Mouse (Mus musculus): ENCODE data around the gene Snx21. TPM values are rescaled to one million over a fixed set of nuclear protein-coding genes. Genes with fewer than 3 reads are reported as not detected.

Snx21 gene
- polyA plus RNA-seq, 1 experiment from 2014 or later, result 41.4 TPM

DNA sequence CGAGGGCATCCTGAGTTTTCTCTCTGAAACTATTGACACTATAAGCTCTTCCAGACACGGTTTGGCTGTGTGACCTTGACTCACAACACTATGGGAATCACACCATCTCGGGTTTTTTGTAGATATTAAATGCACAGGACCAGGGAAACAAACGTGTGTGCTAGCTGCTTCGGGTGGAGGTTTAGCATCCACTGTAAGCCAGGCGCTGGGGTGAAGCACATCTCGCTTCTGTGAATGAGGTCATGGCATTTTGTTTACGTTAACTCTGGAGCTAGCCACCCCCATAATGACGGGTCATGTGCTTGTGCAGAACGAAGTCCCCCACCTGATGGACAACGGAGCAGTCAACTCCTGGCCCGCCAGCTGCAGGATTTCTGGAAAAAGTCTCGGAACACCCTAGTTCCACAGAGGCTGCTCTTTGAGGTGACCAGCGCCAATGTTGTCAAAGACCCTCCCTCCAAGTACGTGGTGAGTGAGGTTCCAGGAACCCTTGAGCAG is 814 bp downstream of the Snx21 start:
- Histone ChIP-seq H3K4me2 (ENCODE audit: low read length) (peak overlapping the region; percentile 72), H3K36me3 (ENCODE audit: control insufficient read depth, insufficient read depth, low read length) (peaks cover 4% of the 10 kb centered on the region), H3K9ac (ENCODE audit: low read depth, low read length) (peak overlapping the region; percentile 74), H3K27me3 (ENCODE audit: control insufficient read depth, insufficient read depth, low read depth, low read length) (no peaks in the 10 kb centered on the region), H3K4me3 (ENCODE audit: low read depth, low read length) (peak overlapping the region; percentile 64), H3K27ac (ENCODE audit: low read length) (peak overlapping the region; percentile 64), H3K4me1 (ENCODE audit: control insufficient read depth, insufficient read depth, low read length) (peaks cover 27% of the 10 kb centered on the region), H3K9me3 (replicated peaks; ENCODE audit: control insufficient read depth, low read length, poor library complexity, severe bottlenecking) (no peaks in the 10 kb centered on the region)
- WGBS, result 13% methylated on average over 15 of the region's 15 CpGs
- peak; percentile 38 for ATAC-seq

DNA sequence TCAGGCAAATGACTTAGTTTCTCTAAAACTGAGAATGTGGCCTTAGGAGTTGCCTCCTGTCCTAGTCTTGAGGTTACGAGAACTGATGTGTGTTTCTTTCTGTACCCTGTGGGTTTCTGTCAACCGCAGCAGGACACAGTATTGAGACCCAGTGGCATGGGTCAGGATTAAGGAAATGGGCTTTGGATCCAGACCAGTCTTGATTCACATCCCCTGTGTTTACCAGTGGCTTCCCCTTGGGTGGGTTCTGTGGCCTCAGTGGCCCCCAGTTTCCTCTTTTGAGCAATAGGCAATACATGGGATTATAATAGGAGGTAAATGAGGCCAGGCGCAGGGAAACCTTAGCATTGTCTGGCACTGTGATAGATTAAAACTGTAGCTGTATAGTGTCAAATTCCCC is 1.4 kb downstream of the Snx21 start:
- WGBS, result 79% methylated on average over 3 of the region's 3 CpGs
- H3K9ac ChIP-seq (ENCODE audit: low read depth, low read length), result peak overlapping the region; percentile 74

DNA sequence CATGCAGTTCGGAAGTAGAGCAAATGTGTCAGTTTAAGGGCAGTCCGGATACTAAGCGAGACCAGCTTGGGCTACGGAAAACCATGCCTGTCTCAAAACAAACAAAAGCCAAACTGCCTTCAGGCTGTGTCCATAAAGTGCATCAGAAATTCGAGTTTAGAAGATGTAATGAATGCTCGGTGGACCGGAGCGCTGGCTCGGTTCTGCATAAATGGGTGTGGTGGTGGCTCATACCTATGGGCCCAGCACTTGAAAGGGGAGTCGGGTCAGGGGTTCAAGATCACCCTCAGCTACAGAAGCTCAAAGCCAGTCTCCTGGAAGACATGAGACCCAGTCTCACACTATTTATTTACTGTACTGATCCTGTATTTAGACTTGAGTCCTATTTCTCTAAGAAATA is 2.2 kb downstream of the Snx21 start:
- WGBS, result 84% methylated on average over 10 of the region's 10 CpGs
- H3K9ac ChIP-seq (ENCODE audit: low read depth, low read length), result no peak overlapping the region
- H3K9me3 ChIP-seq (replicated peaks; ENCODE audit: control insufficient read depth, low read length, poor library complexity, severe bottlenecking), result no peaks in the 10 kb centered on the region
- H3K36me3 ChIP-seq (ENCODE audit: control insufficient read depth, insufficient read depth, low read length), result peaks cover 16% of the 10 kb centered on the region
- peaks cover 27% of the 10 kb centered on the region for H3K4me1 ChIP-seq (ENCODE audit: control insufficient read depth, insufficient read depth, low read length)
- no peak overlapping the region for H3K4me3 ChIP-seq (ENCODE audit: low read depth, low read length)
- H3K27me3 ChIP-seq (ENCODE audit: control insufficient read depth, insufficient read depth, low read depth, low read length), result no peaks in the 10 kb centered on the region
- H3K4me2 ChIP-seq (ENCODE audit: low read length), result 0 out of 2 replicates have a peak overlapping the region, but pooled peaks have one; percentile 5
- H3K27ac ChIP-seq (ENCODE audit: low read length), result no peak overlapping the region
- ATAC-seq, result no peak

More for the DNA sequence above, 1.4 kb downstream of the Snx21 start:
- Histone ChIP-seq H3K4me1 (ENCODE audit: control insufficient read depth, insufficient read depth, low read length) (peaks cover 27% of the 10 kb centered on the region), H3K27ac (ENCODE audit: low read length) (no peak overlapping the region), H3K27me3 (ENCODE audit: control insufficient read depth, insufficient read depth, low read depth, low read length) (no peaks in the 10 kb centered on the region), H3K4me2 (ENCODE audit: low read length) (peak overlapping the region; percentile 72), H3K36me3 (ENCODE audit: control insufficient read depth, insufficient read depth, low read length) (peaks cover 8% of the 10 kb centered on the region), H3K4me3 (ENCODE audit: low read depth, low read length) (peak overlapping the region; percentile 64), H3K9me3 (replicated peaks; ENCODE audit: control insufficient read depth, low read length, poor library complexity, severe bottlenecking) (no peaks in the 10 kb centered on the region)
- ATAC-seq, result no peak

DNA sequence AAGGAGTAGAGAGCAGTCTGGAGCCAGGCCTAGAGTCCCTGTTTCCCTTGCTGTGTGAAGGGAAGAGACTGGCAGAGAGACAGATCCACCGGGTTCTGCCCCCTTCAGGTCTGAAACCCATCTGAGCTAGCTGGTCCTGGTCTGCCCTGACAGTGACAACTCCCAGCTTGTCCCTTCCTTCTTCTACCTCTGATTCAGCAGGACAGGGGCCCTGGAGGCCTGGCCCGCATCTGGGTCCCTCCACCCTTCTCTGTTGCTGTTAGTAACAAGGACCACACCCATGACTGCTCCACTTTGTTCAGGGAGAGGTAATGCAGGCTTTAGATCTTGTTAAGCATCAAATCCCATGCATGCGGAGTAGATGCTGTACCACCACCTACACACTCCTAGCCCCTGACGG is 2.8 kb downstream of the Snx21 start:
- WGBS, result 69% methylated on average over 4 of the region's 4 CpGs
- Histone ChIP-seq H3K9ac (ENCODE audit: low read depth, low read length) (peak overlapping the region; percentile 41; the same call in 1 of the 2 replicates), H3K27ac (ENCODE audit: low read length) (no peak overlapping the region), H3K27me3 (ENCODE audit: control insufficient read depth, insufficient read depth, low read depth, low read length) (no peaks in the 10 kb centered on the region), H3K4me2 (ENCODE audit: low read length) (0 out of 2 replicates have a peak overlapping the region, but pooled peaks have one; percentile 17), H3K36me3 (ENCODE audit: control insufficient read depth, insufficient read depth, low read length) (peaks cover 19% of the 10 kb centered on the region), H3K4me3 (ENCODE audit: low read depth, low read length) (no peak overlapping the region), H3K9me3 (replicated peaks; ENCODE audit: control insufficient read depth, low read length, poor library complexity, severe bottlenecking) (no peaks in the 10 kb centered on the region), H3K4me1 (ENCODE audit: control insufficient read depth, insufficient read depth, low read length) (peaks cover 27% of the 10 kb centered on the region)
- ATAC-seq, result no peak

DNA sequence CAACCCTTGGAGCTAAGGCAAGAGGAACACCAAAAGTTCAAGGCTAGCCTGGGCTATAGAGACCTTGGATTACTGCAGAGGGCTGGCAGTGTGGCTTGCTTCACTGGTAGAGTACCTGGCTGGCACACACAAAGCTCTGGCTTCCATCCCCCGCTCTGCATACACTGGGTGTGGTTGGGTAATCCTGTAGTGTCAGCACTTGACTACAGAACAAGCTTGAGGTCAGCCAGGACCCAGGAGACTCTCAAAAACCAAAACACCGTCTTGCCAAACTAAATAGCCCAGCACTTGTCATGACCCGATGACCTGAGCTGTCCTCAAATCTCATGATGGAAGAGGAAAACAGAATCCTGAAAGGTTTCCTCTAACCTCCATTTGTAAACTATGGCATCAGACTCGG is 4.8 kb downstream of the Snx21 start:
- H3K4me1 ChIP-seq (ENCODE audit: control insufficient read depth, insufficient read depth, low read length), result peaks cover 23% of the 10 kb centered on the region
- H3K9me3 ChIP-seq (replicated peaks; ENCODE audit: control insufficient read depth, low read length, poor library complexity, severe bottlenecking), result no peaks in the 10 kb centered on the region
- WGBS, result 88% methylated on average over 4 of the region's 4 CpGs
- H3K36me3 ChIP-seq (ENCODE audit: control insufficient read depth, insufficient read depth, low read length), result peaks cover 24% of the 10 kb centered on the region
- H3K27me3 ChIP-seq (ENCODE audit: control insufficient read depth, insufficient read depth, low read depth, low read length), result no peaks in the 10 kb centered on the region
- H3K4me3 ChIP-seq (ENCODE audit: low read depth, low read length), result no peak overlapping the region
- no peak for ATAC-seq
- H3K9ac ChIP-seq (ENCODE audit: low read depth, low read length), result no peak overlapping the region
- no peak overlapping the region for H3K4me2 ChIP-seq (ENCODE audit: low read length)
- no peak overlapping the region for H3K27ac ChIP-seq (ENCODE audit: low read length)

DNA sequence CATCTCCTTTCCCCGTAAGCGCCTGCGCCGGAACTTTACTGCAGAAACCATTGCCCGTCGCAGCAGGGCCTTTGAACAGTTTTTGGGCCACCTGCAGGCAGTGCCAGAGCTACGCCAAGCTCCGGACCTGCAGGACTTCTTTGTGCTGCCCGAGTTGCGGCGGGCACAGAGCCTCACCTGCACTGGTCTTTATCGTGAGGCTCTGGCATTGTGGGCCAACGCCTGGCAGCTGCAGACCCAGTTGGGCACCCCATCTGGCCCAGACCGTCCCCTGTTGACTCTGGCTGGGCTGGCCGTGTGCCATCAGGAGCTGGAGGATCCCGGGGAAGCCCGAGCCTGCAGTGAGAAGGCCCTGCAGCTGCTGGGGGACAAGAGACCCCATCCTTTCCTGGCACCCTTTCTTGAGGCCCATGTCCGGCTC is 6.2 kb downstream of the Snx21 start:
- Histone ChIP-seq H3K27ac (ENCODE audit: low read length) (no peak overlapping the region), H3K4me3 (ENCODE audit: low read depth, low read length) (no peak overlapping the region), H3K9me3 (replicated peaks; ENCODE audit: control insufficient read depth, low read length, poor library complexity, severe bottlenecking) (no peaks in the 10 kb centered on the region), H3K27me3 (ENCODE audit: control insufficient read depth, insufficient read depth, low read depth, low read length) (no peaks in the 10 kb centered on the region), H3K4me1 (ENCODE audit: control insufficient read depth, insufficient read depth, low read length) (peaks cover 18% of the 10 kb centered on the region), H3K36me3 (ENCODE audit: control insufficient read depth, insufficient read depth, low read length) (peaks cover 24% of the 10 kb centered on the region), H3K4me2 (ENCODE audit: low read length) (no peak overlapping the region), H3K9ac (ENCODE audit: low read depth, low read length) (no peak overlapping the region)
- ATAC-seq, result no peak
- WGBS, result 92% methylated on average over 18 of the region's 18 CpGs

DNA sequence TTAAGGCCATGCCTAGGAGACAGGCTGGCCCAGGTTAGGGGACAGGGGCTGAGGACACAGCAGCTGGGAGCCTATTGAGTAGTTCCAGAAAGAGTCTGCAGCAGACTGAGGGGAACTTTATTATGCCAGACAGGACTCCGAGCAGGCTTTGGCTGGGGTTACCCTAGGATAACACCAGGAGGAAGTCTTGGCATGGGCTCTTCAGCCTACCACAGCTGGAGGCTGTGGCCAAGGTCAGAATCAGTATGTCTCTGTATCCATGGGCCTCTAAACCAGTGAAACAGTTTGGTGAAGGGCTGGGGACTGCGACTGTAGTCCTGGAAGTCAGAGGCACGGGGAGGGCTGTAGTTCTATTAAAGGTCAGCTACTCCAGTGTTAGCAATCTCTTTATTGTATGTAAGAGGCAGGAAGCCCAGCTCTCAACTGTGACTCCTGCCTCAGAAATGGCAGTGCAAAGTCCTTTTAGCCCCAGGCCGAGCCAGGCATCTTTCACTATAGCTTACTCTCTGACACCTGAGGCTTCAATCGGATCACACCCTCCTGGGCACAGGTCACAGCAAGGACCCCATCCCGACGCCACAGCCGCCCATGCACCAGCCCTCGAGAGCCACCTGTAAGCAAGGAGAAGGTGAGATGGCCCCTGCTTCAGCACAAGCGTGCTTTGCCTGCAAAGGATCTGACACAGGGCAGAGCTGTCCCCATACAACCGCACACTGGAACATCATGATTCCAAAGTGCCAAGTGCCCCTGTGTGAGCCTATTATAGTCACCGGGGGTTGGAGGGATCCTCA is 7.0 kb downstream of the Snx21 start:
- H3K27me3 ChIP-seq (ENCODE audit: control insufficient read depth, insufficient read depth, low read depth, low read length), result no peaks in the 10 kb centered on the region
- peaks cover 11% of the 10 kb centered on the region for H3K4me1 ChIP-seq (ENCODE audit: control insufficient read depth, insufficient read depth, low read length)
- H3K9ac ChIP-seq (ENCODE audit: low read depth, low read length), result no peak overlapping the region
- no peak overlapping the region for H3K4me3 ChIP-seq (ENCODE audit: low read depth, low read length)
- no peak overlapping the region for H3K27ac ChIP-seq (ENCODE audit: low read length)
- no peaks in the 10 kb centered on the region for H3K9me3 ChIP-seq (replicated peaks; ENCODE audit: control insufficient read depth, low read length, poor library complexity, severe bottlenecking)
- H3K36me3 ChIP-seq (ENCODE audit: control insufficient read depth, insufficient read depth, low read length), result peaks cover 26% of the 10 kb centered on the region
- WGBS, result 94% methylated on average over 12 of the region's 12 CpGs
- ATAC-seq, result no peak
- H3K4me2 ChIP-seq (ENCODE audit: low read length), result no peak overlapping the region

DNA sequence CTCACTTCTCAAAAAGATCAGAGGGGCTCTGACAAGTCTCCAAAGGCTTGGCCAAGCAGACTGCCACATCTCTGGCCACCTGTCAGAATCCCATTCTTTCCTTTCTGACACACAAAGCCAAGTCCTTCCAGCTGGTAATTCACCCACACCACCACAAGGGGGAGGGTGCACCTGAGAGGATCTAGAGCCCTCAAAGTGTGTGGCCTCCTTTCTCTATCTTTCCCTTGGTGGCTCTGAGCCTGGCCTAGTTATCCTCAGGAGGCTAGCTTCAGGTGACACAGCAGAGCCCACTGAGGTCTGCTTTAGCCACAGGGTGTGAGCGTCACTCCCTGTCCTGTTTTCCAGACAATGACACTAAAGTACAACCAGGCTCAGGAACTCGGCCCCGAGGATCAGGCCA is 7.6 kb downstream of the Snx21 start:
- ATAC-seq, result no peak
- no peak overlapping the region for H3K27ac ChIP-seq (ENCODE audit: low read length)
- no peaks in the 10 kb centered on the region for H3K27me3 ChIP-seq (ENCODE audit: control insufficient read depth, insufficient read depth, low read depth, low read length)
- H3K9me3 ChIP-seq (replicated peaks; ENCODE audit: control insufficient read depth, low read length, poor library complexity, severe bottlenecking), result no peaks in the 10 kb centered on the region
- WGBS, result 83% methylated on average over 3 of the region's 3 CpGs
- H3K4me2 ChIP-seq (ENCODE audit: low read length), result no peak overlapping the region
- no peak overlapping the region for H3K9ac ChIP-seq (ENCODE audit: low read depth, low read length)
- H3K4me1 ChIP-seq (ENCODE audit: control insufficient read depth, insufficient read depth, low read length), result peaks cover 7% of the 10 kb centered on the region
- no peak overlapping the region for H3K4me3 ChIP-seq (ENCODE audit: low read depth, low read length)
- H3K36me3 ChIP-seq (ENCODE audit: control insufficient read depth, insufficient read depth, low read length), result peaks cover 29% of the 10 kb centered on the region

DNA sequence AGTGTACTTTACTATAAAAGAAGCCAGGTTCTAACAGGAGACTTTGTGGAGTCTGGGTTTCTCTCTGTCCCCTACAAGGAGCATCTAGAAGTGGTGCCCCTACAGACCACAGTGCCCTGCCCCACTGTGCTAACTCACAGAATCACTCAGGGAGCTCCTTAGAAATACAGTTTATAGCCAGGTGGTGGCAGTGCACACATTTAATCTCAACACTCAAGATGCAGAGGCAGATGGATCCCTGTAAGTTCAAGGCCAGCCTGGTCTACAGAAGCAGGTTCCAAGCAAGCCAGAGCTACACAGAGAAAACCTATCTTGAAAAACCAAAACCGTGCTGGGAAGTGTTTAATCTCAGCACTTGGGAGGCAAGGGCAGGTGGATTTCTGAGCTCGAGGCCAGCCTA is 8.1 kb downstream of the Snx21 start:
- WGBS, result 91% methylated on average over 2 of the region's 2 CpGs
- ATAC-seq, result no peak

More for the DNA sequence above, 8.1 kb downstream of the Snx21 start:
- no peaks in the 10 kb centered on the region for H3K27me3 ChIP-seq (ENCODE audit: control insufficient read depth, insufficient read depth, low read depth, low read length)
- no peak overlapping the region for H3K27ac ChIP-seq (ENCODE audit: low read length)
- no peak overlapping the region for H3K4me3 ChIP-seq (ENCODE audit: low read depth, low read length)
- peaks cover 2% of the 10 kb centered on the region; the same call in 1 of the 2 replicates for H3K4me1 ChIP-seq (ENCODE audit: control insufficient read depth, insufficient read depth, low read length)
- H3K9me3 ChIP-seq (replicated peaks; ENCODE audit: control insufficient read depth, low read length, poor library complexity, severe bottlenecking), result no peaks in the 10 kb centered on the region
- no peak overlapping the region for H3K4me2 ChIP-seq (ENCODE audit: low read length)
- no peak overlapping the region for H3K9ac ChIP-seq (ENCODE audit: low read depth, low read length)
- peaks cover 30% of the 10 kb centered on the region for H3K36me3 ChIP-seq (ENCODE audit: control insufficient read depth, insufficient read depth, low read length)
